Mouse (Mus musculus): Measurements from ENCODE around the gene Ankrd63. TPM values are rescaled to one million over a fixed set of nuclear protein-coding genes. Genes with fewer than 3 reads are reported as not detected.
A peak's percentile ranks its signal among the peaks of the same experiment; 100 is the strongest.

The Ankrd63 gene
- total and polyA plus RNA-seq, 3 experiments, result 0.08 to 0.53 TPM; not detected in 1

DNA sequence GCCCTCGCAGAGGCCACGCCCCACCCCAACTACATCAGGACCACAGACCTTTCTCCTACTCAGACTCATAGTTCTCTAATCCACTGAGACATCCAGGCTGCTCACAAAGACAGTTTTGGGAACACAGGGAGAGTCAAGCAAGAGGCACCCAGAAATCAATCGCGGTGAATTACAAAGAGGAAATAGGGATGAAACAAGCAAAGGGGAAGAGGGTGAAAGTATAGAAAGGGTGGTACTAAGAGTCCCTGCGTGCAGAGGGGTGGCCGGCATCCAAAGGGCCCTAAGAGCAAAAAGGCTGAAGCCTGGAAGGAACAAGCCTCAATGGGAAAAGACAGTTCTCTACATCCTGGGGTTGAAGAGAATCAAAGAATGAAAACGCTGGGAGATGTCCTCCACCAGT is 40.9 kb upstream of the Ankrd63 start:
- no peak overlapping the region for H3K27ac ChIP-seq (ENCODE audit: control insufficient read depth, low read depth, low read length)
- TF ChIP-seq JUND (IDR thresholded peaks at IDR 0.05; ENCODE audit: low read depth, low read length), result no peak
- TF ChIP-seq EP300 (IDR thresholded peaks at IDR 0.05; ENCODE audit: low read depth in 1 of 2, low read length in 2 of 2), result no peak
- no peak for TF ChIP-seq ETS1 (IDR thresholded peaks at IDR 0.05; ENCODE audit: low read depth, low read length)
- no peak for TF ChIP-seq CTCF (IDR thresholded peaks at IDR 0.05 in 2 of 3, conservative IDR thresholded peaks at IDR 0.05 in 1 of 3; ENCODE audit: control insufficient read depth in 1 of 3, insufficient read depth in 1 of 3, low read depth in 2 of 3, low read length in 3 of 3, poor library complexity in 1 of 3, severe bottlenecking in 1 of 3)
- no peak for TF ChIP-seq POLR2AphosphoS5 (IDR thresholded peaks at IDR 0.05; ENCODE audit: borderline replicate concordance, low read depth, low read length)
- H3K4me1 ChIP-seq (ENCODE audit: control insufficient read depth in 1 of 2, insufficient read depth in 2 of 2, low read length in 2 of 2), result peaks cover 4 to 16% of the 10 kb centered on the region in 2 experiments
- DNase-seq (ENCODE audit: low read depth, low spot score), result peak; percentile 57
- H3K79me2 ChIP-seq (ENCODE audit: control insufficient read depth, insufficient read depth, low read length, poor library complexity), result peaks cover 25% of the 10 kb centered on the region
- no peaks in the 10 kb centered on the region for H3K9me3 ChIP-seq (replicated peaks; ENCODE audit: insufficient read depth, low read length)
- no peaks in the 10 kb centered on the region for H3K27me3 ChIP-seq (ENCODE audit: control insufficient read depth in 1 of 2, insufficient read depth in 2 of 2, low read length in 2 of 2)
- peaks cover 3 to 16% of the 10 kb centered on the region in 2 experiments; a peak in 3 of 4 replicates for H3K36me3 ChIP-seq (ENCODE audit: control insufficient read depth in 1 of 2, insufficient read depth in 2 of 2, low read length in 2 of 2)
- peak overlapping the region; percentile 59 for H3K9ac ChIP-seq (ENCODE audit: control insufficient read depth, low read depth, low read length, poor library complexity, severe bottlenecking)
- peak overlapping the region; percentile 57 to 62 for H3K4me3 ChIP-seq (ENCODE audit: control insufficient read depth in 1 of 2, insufficient read depth in 1 of 2, low read depth in 2 of 2, low read length in 2 of 2)

DNA sequence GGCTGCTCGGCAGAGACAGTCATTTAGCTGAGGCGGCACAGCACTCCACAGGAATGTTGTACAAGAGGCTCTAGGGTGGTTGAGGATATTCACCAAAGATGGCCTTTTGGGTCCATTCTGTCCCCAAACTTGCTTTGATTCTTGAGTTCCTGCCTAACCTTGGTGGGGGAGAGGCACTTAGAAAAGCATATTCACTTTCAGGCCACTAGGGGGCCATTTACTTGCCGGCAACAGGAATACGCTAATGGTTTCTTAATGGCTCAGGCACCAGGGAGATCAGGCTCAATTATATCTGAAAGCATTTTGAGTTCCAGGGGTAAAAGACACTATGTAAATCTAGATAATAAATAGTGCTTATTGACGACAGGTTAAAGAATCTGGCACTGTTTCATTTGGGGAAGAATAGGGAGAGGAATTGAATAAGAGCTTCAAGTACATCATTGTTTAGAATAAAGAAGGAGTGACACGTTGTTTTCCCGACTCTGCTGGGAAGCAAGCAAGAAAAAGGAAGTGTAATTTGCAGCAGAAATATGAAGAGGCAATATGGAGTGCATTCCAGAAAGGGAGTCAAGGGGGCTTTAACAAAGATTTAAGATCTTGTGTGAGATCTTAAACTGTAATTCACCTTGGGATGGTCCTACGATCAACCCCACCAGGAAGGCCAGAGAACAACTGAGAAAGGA is 39.6 kb upstream of the Ankrd63 start:
- DNase-seq (ENCODE audit: low read depth, low spot score), result peak; percentile 85
- Histone ChIP-seq H3K4me1 (ENCODE audit: control insufficient read depth in 1 of 2, insufficient read depth in 2 of 2, low read length in 2 of 2) (peaks cover 4 to 16% of the 10 kb centered on the region in 2 experiments), H3K36me3 (ENCODE audit: control insufficient read depth in 1 of 2, insufficient read depth in 2 of 2, low read length in 2 of 2) (peaks cover under 1 to 15% of the 10 kb centered on the region in 2 experiments; a peak in 3 of 4 replicates), H3K79me2 (ENCODE audit: control insufficient read depth, insufficient read depth, low read length, poor library complexity) (peaks cover 25% of the 10 kb centered on the region), H3K4me3 (ENCODE audit: control insufficient read depth in 1 of 2, insufficient read depth in 1 of 2, low read depth in 2 of 2, low read length in 2 of 2) (peak overlapping the region in 1 of 2 experiments; percentile 41; a peak in 2 of 4 replicates), H3K27ac (ENCODE audit: control insufficient read depth, low read depth, low read length) (no peak overlapping the region), H3K9ac (ENCODE audit: control insufficient read depth, low read depth, low read length, poor library complexity, severe bottlenecking) (no peak overlapping the region), H3K27me3 (ENCODE audit: control insufficient read depth in 1 of 2, insufficient read depth in 2 of 2, low read length in 2 of 2) (no peaks in the 10 kb centered on the region), H3K9me3 (replicated peaks; ENCODE audit: insufficient read depth, low read length) (no peaks in the 10 kb centered on the region)
- peak; percentile 4 to 5; a peak in 1 of 4 replicates for TF ChIP-seq EP300 (IDR thresholded peaks at IDR 0.05; ENCODE audit: low read depth in 1 of 2, low read length in 2 of 2)
- TF ChIP-seq UBTF (IDR thresholded peaks at IDR 0.05; ENCODE audit: borderline replicate concordance, insufficient read depth, low read depth, low read length), result no peak
- peak; percentile 85 for TF ChIP-seq SIN3A (IDR thresholded peaks at IDR 0.05; ENCODE audit: low read length)
- peak; percentile 65; the same call in 1 of the 2 replicates for TF ChIP-seq MYC (IDR thresholded peaks at IDR 0.05; ENCODE audit: low read depth, low read length)
- peak; percentile 43; the same call in 1 of the 2 replicates for TF ChIP-seq HCFC1 (IDR thresholded peaks at IDR 0.05; ENCODE audit: low read depth, low read length)
- TF ChIP-seq ELF1 (IDR thresholded peaks at IDR 0.05; ENCODE audit: low read depth, low read length), result peak; percentile 57; the same call in 1 of the 2 replicates
- peak; percentile 25; the same call in 1 of the 2 replicates for TF ChIP-seq MXI1 (IDR thresholded peaks at IDR 0.05; ENCODE audit: low read depth, low read length)
- TF ChIP-seq USF1 (IDR thresholded peaks at IDR 0.05; ENCODE audit: low read depth, low read length), result 0 out of 2 replicates have a peak, but pooled peaks have one; percentile 4
- TF ChIP-seq MAX (IDR thresholded peaks at IDR 0.05; ENCODE audit: low read length), result peak; percentile 54
- 0 out of 2 replicates have a peak, but pooled peaks have one; percentile 64 for TF ChIP-seq MAZ (IDR thresholded peaks at IDR 0.05; ENCODE audit: low read depth, low read length)
- no peak for TF ChIP-seq MYB (IDR thresholded peaks at IDR 0.05; ENCODE audit: low read depth, low read length)
- no peak for TF ChIP-seq MEF2A (IDR thresholded peaks at IDR 0.05; ENCODE audit: extremely low read depth, insufficient replicate concordance, low read depth, low read length, poor library complexity, severe bottlenecking)
- peak; percentile 90 for TF ChIP-seq SMC3 (IDR thresholded peaks at IDR 0.05; ENCODE audit: low read depth, low read length)
- no peak for TF ChIP-seq ZNF384 (IDR thresholded peaks at IDR 0.05; ENCODE audit: low read depth, low read length)
- TF ChIP-seq TAL1 (IDR thresholded peaks at IDR 0.05; ENCODE audit: low read length), result no peak
- peak; percentile 61 for TF ChIP-seq ZC3H11A (IDR thresholded peaks at IDR 0.05; ENCODE audit: low read depth, low read length)
- no peak for TF ChIP-seq ZKSCAN1 (IDR thresholded peaks at IDR 0.05; ENCODE audit: low read depth, low read length)
- peak; percentile 63 to 93 (median 82) for TF ChIP-seq CTCF (IDR thresholded peaks at IDR 0.05 in 2 of 3, conservative IDR thresholded peaks at IDR 0.05 in 1 of 3; ENCODE audit: control insufficient read depth in 1 of 3, insufficient read depth in 1 of 3, low read depth in 2 of 3, low read length in 3 of 3, poor library complexity in 1 of 3, severe bottlenecking in 1 of 3)
- no peak for TF ChIP-seq E2F4 (IDR thresholded peaks at IDR 0.05; ENCODE audit: borderline replicate concordance, low read depth, low read length)
- peak; percentile 14; the same call in 1 of the 2 replicates for TF ChIP-seq ETS1 (IDR thresholded peaks at IDR 0.05; ENCODE audit: low read depth, low read length)
- TF ChIP-seq RAD21 (IDR thresholded peaks at IDR 0.05; ENCODE audit: low read depth, low read length), result peak; percentile 58
- no peak for TF ChIP-seq BHLHE40 (IDR thresholded peaks at IDR 0.05; ENCODE audit: borderline replicate concordance, low read depth, low read length)
